In genomic region chr9:114007850-114008350, GRCm38 (mm10) we compare ENCODE assay signal across 18 mouse cellular contexts. TPM values are rescaled to one million over a fixed set of nuclear protein-coding genes. Genes with fewer than 3 reads are reported as not detected.
DNase-seq lines count a peak whose midpoint lies in the region; ATAC-seq and TF ChIP-seq lines count a peak whose summit lies in the region.
"Had no signal": no experiment of that assay in that cellular context is flagged by ENCODE, and none has a peak within 500 bp of the region (broad histone marks: within the 10 kb centered on the region; RNA-seq: fewer than 3 reads in every experiment).

No protein-coding gene starts in this region.

- no peak for TF ChIP-seq CTCF in CH12.LX (conservative IDR thresholded peaks at IDR 0.05 in 1 of 2, IDR thresholded peaks at IDR 0.05 in 1 of 2; ENCODE audit: low read depth in 2 of 2, low read length in 2 of 2)

- H3K4me1 ChIP-seq in kidney, embryonic 14.5 days (ENCODE audit: control insufficient read depth, insufficient read depth, low read length), result no peaks in the 10 kb centered on the region
- H3K4me1 ChIP-seq in CH12.LX (ENCODE audit: control insufficient read depth in 1 of 2, insufficient read depth in 2 of 2), result peaks cover 0 to 20% of the 10 kb centered on the region in 2 experiments; a peak in 2 of 4 replicates
- H3K4me1 ChIP-seq: heart, embryonic 13.5 days; hindbrain, embryonic 12.5 days had no signal

- WGBS in kidney, embryonic 14.5 days, result 90% methylated on average over 9 of the region's 9 CpGs

- no peaks in the 10 kb centered on the region for H3K9me3 ChIP-seq in kidney, embryonic 14.5 days (ENCODE audit: control insufficient read depth, low read length)
- H3K9me3 ChIP-seq in CH12.LX (replicated peaks; ENCODE audit: low read length), result no peaks in the 10 kb centered on the region
- H3K9me3 ChIP-seq: embryonic facial prominence, embryonic 10.5 days; heart, embryonic 13.5 days; hindbrain, embryonic 12.5 days had no signal

- dilution Hi-C loops in CH12.LX (cut with MboI; ENCODE audit: extremely low pct_ligation_motif_present, extremely low pct_unique_long_range_greater_than_20kb, low sequenced_read_pairs), result no loop called here

- no peaks in the 10 kb centered on the region for H3K36me3 ChIP-seq in kidney, embryonic 14.5 days (ENCODE audit: control insufficient read depth, insufficient read depth, low read length)
- no peaks in the 10 kb centered on the region for H3K36me3 ChIP-seq in CH12.LX (replicated peaks in 1 of 2; ENCODE audit: control insufficient read depth in 1 of 2, insufficient read depth in 1 of 2, low read length in 1 of 2)
- H3K36me3 ChIP-seq: heart, embryonic 13.5 days; hindbrain, embryonic 12.5 days had no signal

- H3K4me3 ChIP-seq in kidney, embryonic 14.5 days (ENCODE audit: low read length), result no peak overlapping the region
- no peak overlapping the region for H3K4me3 ChIP-seq in CH12.LX (replicated peaks in 1 of 3; ENCODE audit: low read depth in 2 of 3, low read length in 2 of 3, poor library complexity in 1 of 3)
- H3K4me3 ChIP-seq: embryonic facial prominence, embryonic 10.5 days; heart, embryonic 13.5 days; hindbrain, embryonic 12.5 days had no signal

- ATAC-seq in kidney, embryonic 14.5 days (ENCODE audit: low FRiP score, low TSS enrichment), result no peak
- ATAC-seq: forebrain, embryonic 14.5 days; hindbrain, embryonic 16.5 days had no signal

- TF ChIP-seq EP300 in CH12.LX (IDR thresholded peaks at IDR 0.05; ENCODE audit: low read length), result peak; percentile 83

- H3K27ac ChIP-seq in kidney, embryonic 14.5 days (ENCODE audit: low read depth, low read length), result no peak overlapping the region
- no peak overlapping the region for H3K27ac ChIP-seq in CH12.LX (ENCODE audit: insufficient read depth, low read depth)
- H3K27ac ChIP-seq: embryonic facial prominence, embryonic 10.5 days; heart, embryonic 13.5 days; hindbrain, embryonic 12.5 days had no signal

- no peaks in the 10 kb centered on the region for H3K79me2 ChIP-seq in CH12.LX (replicated peaks; ENCODE audit: control insufficient read depth, extremely low read depth, insufficient read depth, poor library complexity, severe bottlenecking)

- H3K9ac ChIP-seq in kidney, embryonic 14.5 days (ENCODE audit: low read depth, low read length), result no peak overlapping the region; the same call in 1 of the 2 replicates
- no peak overlapping the region for H3K9ac ChIP-seq in CH12.LX (ENCODE audit: insufficient read depth, low read depth)
- H3K9ac ChIP-seq: heart, embryonic 13.5 days; hindbrain, embryonic 12.5 days had no signal

- no peaks in the 10 kb centered on the region for H3K27me3 ChIP-seq in kidney, embryonic 14.5 days (ENCODE audit: control insufficient read depth, insufficient read depth, low read length)
- H3K27me3 ChIP-seq in CH12.LX (replicated peaks), result no peaks in the 10 kb centered on the region
- H3K27me3 ChIP-seq: heart, embryonic 13.5 days; hindbrain, embryonic 12.5 days had no signal

- intact Hi-C loops in heart, postnatal 10 days (cut with DNase I), result no loop called here

- no peak for TF ChIP-seq POLR2A in CH12.LX (IDR thresholded peaks at IDR 0.05; ENCODE audit: low read depth, low read length)

- in situ Hi-C loops in CH12.LX (cut with MboI; ENCODE audit: low pct_ligation_motif_present, low pct_unique_long_range_greater_than_20kb, low sequenced_read_pairs), result no loop called here

- DNase-seq in kidney, adult 8-10 months, result peak; percentile 45 to 57
- DNase-seq in CH12.LX (ENCODE audit: extremely low read depth), result peak; percentile 43
- peak; percentile 81 for DNase-seq in kidney, adult 9 months
- DNase-seq in heart, postnatal 10 days, result no peak
- no peak for DNase-seq in layer of hippocampus, adult 9-11 months
- DNase-seq: adrenal gland, adult 8-10 months; adrenal gland, postnatal 36 days; cerebellum, adult 2 months; cerebellum, postnatal 10 days; gastrocnemius, postnatal 36 days; heart, adult 11 months; heart, postnatal 4 days had no signal

- no peak for TF ChIP-seq RAD21 in CH12.LX (IDR thresholded peaks at IDR 0.05; ENCODE audit: low read depth, low read length)

- no peak overlapping the region for H3K4me2 ChIP-seq in kidney, embryonic 14.5 days (replicated peaks; ENCODE audit: low read depth, low read length)
- no peak overlapping the region for H3K4me2 ChIP-seq in CH12.LX (ENCODE audit: insufficient read depth, low read depth, poor library complexity, severe bottlenecking)
- H3K4me2 ChIP-seq: heart, embryonic 13.5 days; hindbrain, embryonic 12.5 days had no signal

TF ChIP-seq in CH12.LX, 34 proteins besides CTCF, POLR2A, EP300 and RAD21:
- TF ChIP-seq TBP (conservative IDR thresholded peaks at IDR 0.05; ENCODE audit: low read depth, low read length), result no peak
- 0 out of 2 replicates have a peak, but pooled peaks have one; percentile 23 for TF ChIP-seq ETS1 (conservative IDR thresholded peaks at IDR 0.05; ENCODE audit: low read depth, low read length)
- TF ChIP-seq ZNF384 (IDR thresholded peaks at IDR 0.05; ENCODE audit: low read depth, low read length), result no peak
- TF ChIP-seq NRF1 (IDR thresholded peaks at IDR 0.05; ENCODE audit: low read depth, low read length), result no peak
- TF ChIP-seq MEF2A (IDR thresholded peaks at IDR 0.05; ENCODE audit: borderline replicate concordance, low read depth, low read length), result no peak; the same call in 1 of the 2 replicates
- no peak for TF ChIP-seq E2F4 (IDR thresholded peaks at IDR 0.05; ENCODE audit: insufficient replicate concordance, low read depth, low read length)
- TF ChIP-seq BHLHE40 (IDR thresholded peaks at IDR 0.05; ENCODE audit: low read depth, low read length), result peak; percentile 64
- no peak for TF ChIP-seq ZKSCAN1 (IDR thresholded peaks at IDR 0.05; ENCODE audit: borderline replicate concordance, low read depth, low read length)
- TF ChIP-seq MAZ (IDR thresholded peaks at IDR 0.05; ENCODE audit: low read depth, low read length), result no peak
- peak; percentile 57 for TF ChIP-seq JUN (IDR thresholded peaks at IDR 0.05; ENCODE audit: insufficient read depth, low read depth, low read length)
- no peak for TF ChIP-seq GABPA (IDR thresholded peaks at IDR 0.05; ENCODE audit: insufficient replicate concordance, low read depth, low read length)
- peak; percentile 59; the same call in 1 of the 2 replicates for TF ChIP-seq MAFK (IDR thresholded peaks at IDR 0.05; ENCODE audit: insufficient replicate concordance, low read length)
- TF ChIP-seq JUND (conservative IDR thresholded peaks at IDR 0.05; ENCODE audit: low read depth, low read length), result peak; percentile 83
- peak; percentile 88 for TF ChIP-seq IRF4 (IDR thresholded peaks at IDR 0.05; ENCODE audit: low read depth, low read length)
- TF ChIP-seq CHD1 (IDR thresholded peaks at IDR 0.05; ENCODE audit: low read depth, low read length), result no peak
TF ChIP-seq in CH12.LX: peak in this region for 6.

RNA-seq across cellular contexts. Expression of gene Fbxl2, which starts 38.1 kb away (rescaled TPM):
- 2.8 and 3.3 TPM in 2 replicates for polyA plus RNA-seq in kidney, embryonic 14.5 days (2014; fragmentation: Nextera tagmentation; extraction: Ambion mirVana)
- total RNA-seq in CH12.LX (2012; rRNA removed), result 0.84 and 1.1 TPM in 2 replicates
- total RNA-seq in CH12.LX (2014; rRNA removed), result 0.54 and 0.65 TPM in 2 replicates
- 0.81 and 1.0 TPM in 2 replicates for polyA plus RNA-seq in CH12.LX (2012; ENCODE audit: insufficient read length, low read depth)
- total RNA-seq in heart, postnatal 10 days (2021), result 1 to 10 TPM; 1.5 to 2.3 TPM

RNA-seq across cellular contexts. Expression of gene Susd5, which starts 49.0 kb away (rescaled TPM):
- polyA plus RNA-seq in kidney, embryonic 14.5 days (2014; fragmentation: Nextera tagmentation; extraction: Ambion mirVana), result 0.20 and 0.45 TPM in 2 replicates
- 0.04 TPM in 1 of 2 replicates, not detected in the other for total RNA-seq in CH12.LX (2012; rRNA removed)
- total RNA-seq in CH12.LX (2014; rRNA removed), result not detected in 2 replicates
- polyA plus RNA-seq in CH12.LX (2012; ENCODE audit: insufficient read length, low read depth), result not detected in 2 replicates
- total RNA-seq in heart, postnatal 10 days (2021), result 1 to 10 TPM; 1.0 to 1.4 TPM

Comparison
In these comparisons a context has a peak if more than half of its experiments do, and no peak if none do; other contexts are left out.
1. DNase-seq: peak in kidney, adult 8-10 months (2 of 2), CH12.LX (single experiment) and kidney, adult 9 months (single experiment); none in heart, postnatal 10 days (0 of 2) and layer of hippocampus, adult 9-11 months (single experiment).